Mouse (Mus musculus) midbrain, embryonic 14.5 days (tissue): ENCODE results near the gene Fam20a. TPM values are rescaled to one million over a fixed set of nuclear protein-coding genes. Genes with fewer than 3 reads are reported as not detected.
A peak's percentile ranks its signal among the peaks of the same experiment; 100 is the strongest.

Experiments used
- ATAC-seq: fragments of 200-750 bp; cut with Nextera tagmentation; 2 replicates; pipeline ENCODE4 v1.8.0; 2017; ENCODE audit warnings: moderate number of reproducible peaks, moderate library complexity; ENCODE audit not compliant: low FRiP score, low TSS enrichment
- DNase-seq: peaks from one replicate; pipeline ENCODE4 v3.0.0-alpha.2; 2015
- H3K27ac ChIP-seq: fragments of 300-500 bp; sonication (generic); replicated peaks from 2 replicates; pipeline ENCODE4 v1.5.1; 2014; ENCODE audit warnings: mild to moderate bottlenecking, low read depth, low read length, moderate library complexity
- H3K27me3 ChIP-seq: fragments of 300-500 bp; sonication (generic); 2 replicates; pipeline ENCODE4 v1.6.1; 2014; ENCODE audit warnings: low read length, control low read depth, mixed read lengths; ENCODE audit not compliant: control insufficient read depth, insufficient read depth
- H3K36me3 ChIP-seq: fragments of 300-500 bp; sonication (generic); 2 replicates; pipeline ENCODE4 v1.6.1; 2014; ENCODE audit warnings: low read length, control low read depth; ENCODE audit not compliant: control insufficient read depth, insufficient read depth
- H3K4me1 ChIP-seq: fragments of 300-500 bp; sonication (generic); 2 replicates; pipeline ENCODE4 v1.6.1; 2014; ENCODE audit warnings: mild to moderate bottlenecking, antibody characterized with exemption, low read length, control low read depth; ENCODE audit not compliant: control insufficient read depth, insufficient read depth
- H3K4me2 ChIP-seq: fragments of 300-500 bp; sonication (generic); 2 replicates; pipeline ENCODE4 v1.6.1; 2014; ENCODE audit warnings: mild to moderate bottlenecking, low read length, moderate library complexity
- H3K4me3 ChIP-seq: fragments of 300-500 bp; sonication (generic); replicated peaks from 2 replicates; pipeline ENCODE4 v1.5.1; 2014; ENCODE audit warnings: low read depth, low read length
- H3K9ac ChIP-seq: fragments of 300-500 bp; sonication (generic); replicated peaks from 2 replicates; pipeline ENCODE4 v1.6.1; 2014; ENCODE audit warnings: mild to moderate bottlenecking, low read length, moderate library complexity
- H3K9me3 ChIP-seq: fragments of 300-500 bp; sonication (generic); 2 replicates; pipeline ENCODE4 v1.6.1; 2016; ENCODE audit warnings: low read length, control low read depth, mixed read lengths; ENCODE audit not compliant: control insufficient read depth
- WGBS: fragments of 180-500 bp; shearing (Covaris S2); extraction: QIAGEN DNeasy Blood & Tissue Kit; methylation state at CpG from one replicate; pipeline ENCODE4 v1.1.7; 2014; 5-methylcytosine and 5-hydroxymethylcytosine counted together
- polyA plus RNA-seq: library from polyadenylated mRNA; unstranded; fragments of >200 nt; fragmentation: Nextera tagmentation; extraction: Ambion mirVana; gene quantifications from 2 replicates; pipeline ENCODE4 v1.2.1, GENCODE M21; 2014

Gene Fam20a
- polyA plus RNA-seq: 1.00 and 3.1 TPM in 2 replicates

- WGBS: under 1% methylated on average over 31 of the region's 31 CpGs
- H3K4me1 ChIP-seq: peaks cover 13% of the 10 kb centered on the region
Measured at GRCm38 (mm10) chr11:109721781-109722446, at the start of gene Fam20a. Gene Fam20a, minus strand, starts transcription at chr11:109722279.

GRCm38 (mm10) chr11:109771381-109771780 lies 49.3 kb upstream of the Fam20a start:
- H3K4me1 ChIP-seq: no peaks in the 10 kb centered on the region
- ATAC-seq (no peak), DNase-seq (no peak)
- H3K27ac ChIP-seq: no peak overlapping the region
- 90% methylated on average over 1 of the region's 1 CpGs for WGBS
- no peaks in the 10 kb centered on the region for H3K9me3 ChIP-seq
- H3K9ac ChIP-seq: no peak overlapping the region
- no peaks in the 10 kb centered on the region for H3K36me3 ChIP-seq
- H3K27me3 ChIP-seq: no peaks in the 10 kb centered on the region
- H3K4me2 ChIP-seq: no peak overlapping the region
- no peak overlapping the region for H3K4me3 ChIP-seq

More at GRCm38 (mm10) chr11:109721781-109722446, at the start of gene Fam20a:
- no peak within 1 kb of the TSS for H3K27ac ChIP-seq
- peak within 1 kb of the TSS; percentile 57 for H3K9ac ChIP-seq
- H3K36me3 ChIP-seq: no peaks in the 10 kb centered on the region
- peak within 1 kb of the TSS; percentile 91 for H3K4me2 ChIP-seq
- peaks cover 16% of the 10 kb centered on the region for H3K27me3 ChIP-seq
- ATAC-seq (peak; percentile 31; the same call in 1 of the 2 replicates), DNase-seq (peak; percentile 74)
- H3K4me3 ChIP-seq: peak within 1 kb of the TSS; percentile 40
- H3K9me3 ChIP-seq: no peaks in the 10 kb centered on the region

- Histone ChIP-seq H3K27me3 (no peaks in the 10 kb centered on the region), H3K9me3 (no peaks in the 10 kb centered on the region), H3K36me3 (no peaks in the 10 kb centered on the region), H3K4me2 (no peak overlapping the region), H3K4me1 (no peaks in the 10 kb centered on the region), H3K27ac (no peak overlapping the region), H3K4me3 (no peak overlapping the region), H3K9ac (no peak overlapping the region)
- ATAC-seq (no peak), DNase-seq (no peak)
- WGBS: 80% methylated on average over 14 of the region's 14 CpGs
Measured at GRCm38 (mm10) chr11:109770185-109770584, 48.1 kb upstream of the Fam20a start.

- no peak for DNase-seq
- Histone ChIP-seq H3K9ac (no peak overlapping the region), H3K27ac (no peak overlapping the region), H3K27me3 (no peaks in the 10 kb centered on the region), H3K4me1 (no peaks in the 10 kb centered on the region), H3K36me3 (no peaks in the 10 kb centered on the region), H3K4me3 (no peak overlapping the region), H3K9me3 (no peaks in the 10 kb centered on the region), H3K4me2 (no peak overlapping the region)
- ATAC-seq: no peak
- WGBS: 85% methylated on average over 5 of the region's 5 CpGs
Measured at GRCm38 (mm10) chr11:109769091-109769490, 47.0 kb upstream of the Fam20a start.

GRCm38 (mm10) chr11:109760063-109760462 lies 38.0 kb upstream of the Fam20a start:
- Histone ChIP-seq H3K36me3 (no peaks in the 10 kb centered on the region), H3K27me3 (no peaks in the 10 kb centered on the region), H3K4me2 (no peak overlapping the region), H3K9ac (no peak overlapping the region), H3K4me1 (no peaks in the 10 kb centered on the region), H3K9me3 (no peaks in the 10 kb centered on the region), H3K4me3 (no peak overlapping the region), H3K27ac (no peak overlapping the region)
- ATAC-seq (no peak), DNase-seq (no peak)
- 90% methylated on average over 7 of the region's 7 CpGs for WGBS

GRCm38 (mm10) chr11:109758616-109759215 lies 36.6 kb upstream of the Fam20a start:
- no peak overlapping the region for H3K4me3 ChIP-seq
- no peak overlapping the region for H3K4me2 ChIP-seq
- no peaks in the 10 kb centered on the region for H3K4me1 ChIP-seq
- DNase-seq: no peak
- no peak overlapping the region for H3K9ac ChIP-seq
- H3K9me3 ChIP-seq: no peaks in the 10 kb centered on the region
- 96% methylated on average over 2 of the region's 2 CpGs for WGBS
- H3K36me3 ChIP-seq: no peaks in the 10 kb centered on the region
- ATAC-seq: no peak
- no peak overlapping the region for H3K27ac ChIP-seq
- H3K27me3 ChIP-seq: no peaks in the 10 kb centered on the region

GRCm38 (mm10) chr11:109754105-109754602 lies 32.1 kb upstream of the Fam20a start:
- Histone ChIP-seq H3K4me3 (no peak overlapping the region), H3K36me3 (no peaks in the 10 kb centered on the region), H3K27ac (no peak overlapping the region), H3K27me3 (no peaks in the 10 kb centered on the region), H3K9me3 (no peaks in the 10 kb centered on the region), H3K9ac (no peak overlapping the region), H3K4me2 (no peak overlapping the region), H3K4me1 (peaks cover 7% of the 10 kb centered on the region; the same call in 1 of the 2 replicates)
- WGBS: 79% methylated on average over 7 of the region's 7 CpGs
- DNase-seq (no peak), ATAC-seq (no peak)

- Histone ChIP-seq H3K9ac (no peak overlapping the region), H3K36me3 (no peaks in the 10 kb centered on the region), H3K27me3 (no peaks in the 10 kb centered on the region), H3K9me3 (no peaks in the 10 kb centered on the region), H3K4me1 (peaks cover 7% of the 10 kb centered on the region; the same call in 1 of the 2 replicates), H3K4me2 (peak overlapping the region; percentile 11; the same call in 1 of the 2 replicates), H3K4me3 (no peak overlapping the region), H3K27ac (no peak overlapping the region)
- DNase-seq: peak; percentile 12
- no peak for ATAC-seq
- WGBS: 41% methylated on average over 12 of the region's 12 CpGs
Measured at GRCm38 (mm10) chr11:109751636-109752603, 29.8 kb upstream of the Fam20a start.
